Mouse (Mus musculus) lung, embryonic 14.5 days (tissue): ENCODE measurements around the gene Clec18a. TPM values are rescaled to one million over a fixed set of nuclear protein-coding genes. Genes with fewer than 3 reads are reported as not detected.
"Not testable (repeated sequence)": the region's sequence is repeated elsewhere in the genome, so short reads cannot be mapped to it uniquely, and the experiment has no call there.

Source experiments
- ATAC-seq: fragments of 200-750 bp; cut with Nextera tagmentation; 2 replicates; pipeline ENCODE4 v1.8.0; 2017; ENCODE audit warnings: mild to moderate bottlenecking, moderate TSS enrichment, moderate library complexity; ENCODE audit not compliant: insufficient read depth
- DNase-seq: peaks from one replicate; pipeline ENCODE4 v3.0.0-alpha.2; 2015
- H3K27ac ChIP-seq: fragments of 300-500 bp; sonication (generic); 2 replicates; pipeline ENCODE4 v1.5.1; 2014; ENCODE audit warnings: low read depth, mild to moderate bottlenecking, moderate library complexity
- H3K27me3 ChIP-seq: fragments of 300-500 bp; sonication (generic); 2 replicates; pipeline ENCODE4 v1.6.1; 2014; ENCODE audit warnings: low read length, control low read depth; ENCODE audit not compliant: insufficient read depth
- H3K36me3 ChIP-seq: fragments of 300-500 bp; sonication (generic); 2 replicates; pipeline ENCODE4 v1.6.1; 2014; ENCODE audit warnings: control low read depth; ENCODE audit not compliant: insufficient read depth
- H3K4me1 ChIP-seq: fragments of 300-500 bp; sonication (generic); 2 replicates; pipeline ENCODE4 v1.6.1; 2014; ENCODE audit warnings: antibody characterized with exemption, control low read depth; ENCODE audit not compliant: insufficient read depth
- H3K4me2 ChIP-seq: fragments of 300-500 bp; sonication (generic); 2 replicates; pipeline ENCODE4 v1.6.1; 2014; ENCODE audit warnings: mild to moderate bottlenecking
- H3K4me3 ChIP-seq: fragments of 300-500 bp; sonication (generic); 2 replicates; pipeline ENCODE4 v1.5.1; 2014; ENCODE audit warnings: low read depth, low read length
- H3K9ac ChIP-seq: fragments of 300-500 bp; sonication (generic); 2 replicates; pipeline ENCODE4 v1.6.1; 2014
- H3K9me3 ChIP-seq: fragments of 300-500 bp; sonication (generic); 2 replicates; pipeline ENCODE4 v1.6.1; 2016; ENCODE audit warnings: low read depth, low read length, control low read depth
- CTCF ChIP-seq: IDR thresholded peaks from 2 replicates; pipeline ENCODE4 v1.5.1; 2016; ENCODE audit warnings: antibody characterized with exemption, low read depth
- WGBS: fragments of 180-500 bp; shearing (Covaris S2); extraction: QIAGEN DNeasy Blood & Tissue Kit; methylation state at CpG from one replicate; pipeline ENCODE4 v1.1.7; 2014; 5-methylcytosine and 5-hydroxymethylcytosine counted together
- polyA plus RNA-seq: library from polyadenylated mRNA; unstranded; fragments of >200 nt; fragmentation: Nextera tagmentation; extraction: Ambion mirVana; gene quantifications from 2 replicates; pipeline ENCODE4 v1.2.1, GENCODE M21; 2014

Gene Clec18a
- polyA plus RNA-seq, 1 experiment from 2014 or later, result not detected

DNA sequence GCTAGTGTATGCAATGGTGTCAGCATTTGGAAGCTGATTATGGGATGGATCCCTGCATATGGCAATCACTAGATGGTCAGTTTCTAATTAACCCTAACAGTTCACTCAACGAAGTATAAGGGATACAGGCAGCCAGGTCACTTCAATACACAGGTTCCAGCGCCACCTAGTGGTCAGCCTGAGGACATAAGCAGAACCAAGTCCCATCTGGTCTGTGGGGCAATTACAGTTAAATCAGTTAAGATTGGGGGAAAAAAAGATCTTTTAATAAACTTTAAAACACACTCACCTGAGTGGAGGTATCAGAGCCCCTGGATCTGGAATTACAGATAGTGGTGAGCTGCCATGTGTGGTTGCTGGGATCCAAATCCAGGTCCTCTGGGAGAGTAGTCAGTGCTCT lies 2.1 kb downstream of the Clec18a start:
- Histone ChIP-seq H3K4me3 (no peak overlapping the region), H3K27ac (no peak overlapping the region), H3K9ac (no peak overlapping the region), H3K9me3 (no peaks in the 10 kb centered on the region), H3K4me1 (no peaks in the 10 kb centered on the region; the same call in 1 of the 2 replicates), H3K27me3 (no peaks in the 10 kb centered on the region), H3K4me2 (no peak overlapping the region), H3K36me3 (no peaks in the 10 kb centered on the region)
- 0% methylated on average over 2 of the region's 2 CpGs for WGBS
- ATAC-seq, result no peak
- TF ChIP-seq CTCF, result peak; percentile 90
- DNase-seq, result peak; percentile 86

DNA sequence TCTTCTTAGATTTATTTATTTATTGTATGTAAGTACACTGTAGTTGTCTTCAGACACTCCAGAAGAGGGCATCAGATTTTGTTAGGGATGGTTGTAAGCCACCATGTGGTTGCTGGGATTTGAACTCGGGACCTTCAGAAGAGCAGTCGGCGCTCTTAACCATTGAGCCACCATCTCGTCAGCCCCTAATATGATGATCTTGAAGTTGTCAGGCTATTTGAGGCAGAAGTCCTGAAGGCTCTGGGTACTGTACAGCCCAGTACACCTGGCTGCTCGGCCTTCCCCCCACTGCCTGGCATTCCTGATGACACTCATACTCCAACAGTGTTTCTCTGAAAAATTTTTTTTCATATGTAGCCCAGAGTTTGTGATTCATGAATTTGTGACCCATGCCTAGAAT lies 8.3 kb downstream of the Clec18a start:
- not testable (repeated sequence) for H3K36me3 ChIP-seq, H3K27ac ChIP-seq, ATAC-seq, H3K9me3 ChIP-seq, H3K4me1 ChIP-seq, H3K27me3 ChIP-seq, H3K4me3 ChIP-seq, H3K9ac ChIP-seq, DNase-seq, H3K4me2 ChIP-seq
- 78% methylated on average over 5 of the region's 5 CpGs for WGBS

DNA sequence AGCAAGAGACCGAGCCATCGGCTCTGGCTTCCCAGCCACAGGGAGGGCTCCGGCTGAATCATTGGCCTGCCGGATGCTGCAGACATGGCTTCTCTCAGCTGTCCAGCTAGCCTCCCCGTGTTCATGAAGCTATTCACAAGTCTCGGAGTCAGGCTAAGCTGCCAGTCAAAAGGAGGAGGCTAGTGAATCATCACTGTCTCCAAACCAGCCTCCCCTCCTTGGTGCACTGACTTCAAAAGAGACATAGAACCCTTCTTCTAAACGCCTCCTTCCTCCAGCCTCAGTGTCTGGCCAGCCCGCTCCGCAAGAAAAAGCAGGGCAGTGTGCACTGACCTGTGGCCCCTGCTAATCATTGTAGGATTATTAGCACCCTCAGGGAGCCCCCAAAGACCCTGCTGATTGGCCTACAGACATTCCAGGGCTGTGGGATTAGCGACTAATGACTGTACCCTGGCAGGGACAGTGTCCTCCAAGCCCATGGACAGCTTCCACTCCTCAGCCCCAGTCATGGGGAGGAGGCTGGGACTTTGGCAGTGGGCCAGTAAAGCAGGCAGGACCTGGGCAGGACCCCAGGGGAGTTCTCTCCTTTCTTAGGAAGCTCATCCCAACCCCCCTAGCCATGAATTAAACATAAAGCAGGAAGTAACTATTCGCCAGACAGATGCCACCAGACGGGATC lies 10.5 kb downstream of the Clec18a start:
- no peak overlapping the region for H3K27ac ChIP-seq
- H3K4me3 ChIP-seq, result no peak overlapping the region
- no peaks in the 10 kb centered on the region for H3K27me3 ChIP-seq
- H3K4me1 ChIP-seq, result no peaks in the 10 kb centered on the region
- WGBS, result 59% methylated on average over 12 of the region's 12 CpGs
- no peak for TF ChIP-seq CTCF
- DNase-seq (no peak), ATAC-seq (no peak)
- no peak overlapping the region for H3K9ac ChIP-seq
- no peaks in the 10 kb centered on the region for H3K9me3 ChIP-seq
- no peak overlapping the region for H3K4me2 ChIP-seq
- H3K36me3 ChIP-seq, result no peaks in the 10 kb centered on the region

DNA sequence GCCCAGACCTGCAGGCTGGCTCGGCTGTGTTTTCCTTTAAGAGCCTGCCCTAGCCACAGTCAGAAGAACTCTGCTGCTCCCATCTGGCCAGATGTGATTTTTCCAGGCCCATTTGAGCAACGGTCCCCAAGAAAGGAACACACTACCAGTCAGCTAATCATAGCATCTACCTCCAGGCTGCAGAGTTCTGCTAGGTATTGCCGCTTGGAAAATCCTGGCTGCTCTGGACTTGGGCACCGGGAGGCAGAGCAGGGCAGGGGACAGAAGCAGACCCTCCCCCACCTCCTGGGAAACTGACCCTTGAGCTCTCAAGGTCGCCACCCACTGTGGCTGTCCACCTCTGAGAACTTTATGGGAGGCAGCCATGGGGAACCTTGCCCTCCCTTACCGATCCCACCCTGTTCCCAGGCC lies 12.4 kb downstream of the Clec18a start:
- H3K27ac ChIP-seq, result no peak overlapping the region
- H3K27me3 ChIP-seq, result no peaks in the 10 kb centered on the region
- no peak for ATAC-seq

DNA sequence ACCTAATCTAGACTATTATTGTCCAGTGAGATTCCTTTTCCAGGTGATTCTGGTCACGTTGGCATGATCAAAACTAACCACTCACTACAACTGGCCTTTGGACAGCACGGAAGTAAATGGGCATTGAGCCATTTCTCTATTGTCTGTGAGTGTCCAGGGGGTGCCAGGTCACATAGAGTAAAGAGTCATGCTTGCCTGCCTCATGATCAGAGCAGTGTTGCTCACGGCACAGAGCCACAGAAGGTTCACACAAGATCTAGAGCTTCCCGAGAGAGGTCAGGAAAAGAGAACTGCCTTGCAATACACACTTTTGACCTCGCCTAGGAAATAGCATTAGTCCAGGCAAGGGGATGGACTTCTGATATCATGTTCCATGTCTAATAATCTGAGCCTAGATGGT lies 12.8 kb downstream of the Clec18a start:
- H3K9me3 ChIP-seq, result no peaks in the 10 kb centered on the region
- TF ChIP-seq CTCF, result no peak
- DNase-seq (no peak), ATAC-seq (no peak)
- H3K4me3 ChIP-seq, result no peak overlapping the region
- H3K27ac ChIP-seq, result no peak overlapping the region
- no peaks in the 10 kb centered on the region for H3K4me1 ChIP-seq
- H3K27me3 ChIP-seq, result no peaks in the 10 kb centered on the region
- no peaks in the 10 kb centered on the region for H3K36me3 ChIP-seq
- no peak overlapping the region; the same call in 1 of the 2 replicates for H3K9ac ChIP-seq
- WGBS, result 59% methylated on average over 5 of the region's 5 CpGs
- H3K4me2 ChIP-seq, result no peak overlapping the region

More for the DNA sequence above, 12.4 kb downstream of the Clec18a start:
- WGBS, result 27% methylated on average over 6 of the region's 6 CpGs
- no peak overlapping the region for H3K4me3 ChIP-seq
- no peak overlapping the region; the same call in 1 of the 2 replicates for H3K9ac ChIP-seq
- H3K36me3 ChIP-seq, result no peaks in the 10 kb centered on the region
- no peak overlapping the region for H3K4me2 ChIP-seq
- TF ChIP-seq CTCF, result peak; percentile 42
- peak; percentile 64 for DNase-seq
- no peaks in the 10 kb centered on the region for H3K4me1 ChIP-seq
- H3K9me3 ChIP-seq, result no peaks in the 10 kb centered on the region

DNA sequence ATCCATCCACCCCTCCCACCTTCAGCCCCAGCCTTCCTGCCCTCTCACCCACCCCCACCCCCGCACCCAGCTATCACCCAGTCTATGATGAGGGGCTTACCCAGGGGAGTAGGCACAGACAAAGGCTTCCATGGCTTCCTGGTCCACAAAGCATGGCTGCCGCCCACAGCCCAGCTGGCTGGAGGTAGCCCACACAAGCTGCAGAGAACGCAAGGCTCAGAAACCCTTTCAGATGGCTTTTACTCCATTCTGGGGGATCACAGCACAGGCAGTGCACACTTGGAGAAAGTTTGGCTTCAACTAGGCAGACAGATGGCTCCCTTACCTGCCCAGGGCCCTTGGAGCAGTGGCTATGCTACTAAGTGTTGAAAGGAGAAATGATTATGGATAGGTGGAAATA lies 16.3 kb downstream of the Clec18a start:
- no peak for ATAC-seq
- WGBS, result 71% methylated on average over 3 of the region's 3 CpGs

DNA sequence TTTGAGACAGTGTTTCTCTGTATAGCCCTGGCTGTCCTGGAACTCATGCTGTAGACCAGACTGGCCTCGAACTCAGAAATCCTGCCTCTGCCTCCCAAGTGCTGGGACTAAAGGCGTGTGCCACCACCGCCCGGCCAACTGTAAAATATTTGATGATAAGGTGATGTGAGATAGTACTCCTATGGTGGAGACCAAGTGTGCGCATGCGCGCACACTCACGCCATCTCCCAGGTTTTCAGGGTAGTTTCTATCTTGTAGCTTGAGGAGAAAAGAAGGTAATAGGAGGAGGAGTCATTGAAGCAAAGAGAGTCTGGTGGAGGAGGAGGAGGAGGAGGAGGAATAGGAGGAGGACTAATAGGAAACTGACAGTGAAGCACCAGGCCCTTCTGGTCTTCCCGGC lies 23.6 kb downstream of the Clec18a start:
- not testable (repeated sequence) for H3K9me3 ChIP-seq, DNase-seq, H3K27ac ChIP-seq, H3K4me1 ChIP-seq, H3K36me3 ChIP-seq, H3K9ac ChIP-seq, H3K27me3 ChIP-seq, ATAC-seq, H3K4me3 ChIP-seq, H3K4me2 ChIP-seq
- 90% methylated on average over 9 of the region's 9 CpGs for WGBS

More for the DNA sequence above, 16.3 kb downstream of the Clec18a start:
- TF ChIP-seq CTCF, result no peak
- no peak for DNase-seq
- no peak overlapping the region for H3K27ac ChIP-seq
- no peak overlapping the region for H3K4me2 ChIP-seq
- no peaks in the 10 kb centered on the region for H3K27me3 ChIP-seq
- H3K36me3 ChIP-seq, result no peaks in the 10 kb centered on the region
- no peaks in the 10 kb centered on the region for H3K9me3 ChIP-seq
- H3K4me3 ChIP-seq, result no peak overlapping the region
- H3K9ac ChIP-seq, result no peak overlapping the region
- no peaks in the 10 kb centered on the region for H3K4me1 ChIP-seq
